Mouse (Mus musculus) cerebellum, adult 2 months (tissue): Measurements from ENCODE around the gene Gata2.

Experiments
- CTCF ChIP-seq: fragments of 200-500 bp; IDR thresholded peaks from 2 replicates; pipeline ENCODE4 v1.5.1; 2011; ENCODE audit warnings: low read depth, mild to moderate bottlenecking, control low read depth, low read length, moderate library complexity, borderline replicate concordance; ENCODE audit not compliant: insufficient read depth
- POLR2A ChIP-seq: fragments of 200-500 bp; IDR thresholded peaks from 2 replicates; pipeline ENCODE4 v1.6.1; 2011; ENCODE audit warnings: low read length, control low read depth, borderline replicate concordance; ENCODE audit not compliant: insufficient read depth

- TF ChIP-seq CTCF (no peak), POLR2A (no peak)
Observed at GRCm38 (mm10) chr6:88198070-88198940, 4.6 kb downstream of the Gata2 start.
